Mouse (Mus musculus) liver, postnatal 0 days (tissue): ENCODE data around the gene Vmn1r218.

Experiments used
- CTCF ChIP-seq: sonication (generic); IDR thresholded peaks from 2 replicates; pipeline ENCODE4 v1.5.1; 2016; ENCODE audit warnings: antibody characterized with exemption, low read depth
- EP300 ChIP-seq: IDR thresholded peaks from 2 replicates; pipeline ENCODE4 v1.6.1; 2016; ENCODE audit warnings: antibody characterized with exemption, low read depth, mild to moderate bottlenecking

- TF ChIP-seq EP300 = no peak
- no peak for TF ChIP-seq CTCF
Observed at GRCm38 (mm10) chr13:23094386-23094785, 38.6 kb upstream of the Vmn1r218 start.
